Mouse (Mus musculus) gastrocnemius, postnatal 10 days (tissue): ENCODE measurements around the gene Wdr5. TPM values are rescaled to one million over a fixed set of nuclear protein-coding genes. Genes with fewer than 3 reads are reported as not detected.

Experiments used
- DNase-seq: peaks from one replicate; pipeline ENCODE4 v3.0.0; 2021; ENCODE audit warnings: mixed read lengths
- long read RNA-seq, 2 experiments: library from polyadenylated mRNA; stranded (forward); transcript quantifications; one replicate each; pipeline ENCODE4 v2.0.0; 2021
- total RNA-seq, 2 experiments: library from RNA; stranded (reverse); gene quantifications; 2 replicates each; pipeline ENCODE4 v1.2.3; 2021

Gene Wdr5
- 10 to 100 TPM; 27.4 to 27.8 TPM for total RNA-seq
- long read RNA-seq, experiment 1, transcript Wdr5-201 (14 exons, 2,890 nt) = major isoform, 45 of 64 reads
- long read RNA-seq, experiment 1, partial matches to known transcripts = 6 of 64 reads
- long read RNA-seq, experiment 1, other reads (novel, unspliced or antisense) = 13 of 64 reads
- long read RNA-seq, experiment 2, transcript Wdr5-201 (14 exons, 2,890 nt) = major isoform, 37 of 45 reads
- long read RNA-seq, experiment 2, partial matches to known transcripts = 1 of 45 reads
- long read RNA-seq, experiment 2, other reads (novel, unspliced or antisense) = 7 of 45 reads

DNA sequence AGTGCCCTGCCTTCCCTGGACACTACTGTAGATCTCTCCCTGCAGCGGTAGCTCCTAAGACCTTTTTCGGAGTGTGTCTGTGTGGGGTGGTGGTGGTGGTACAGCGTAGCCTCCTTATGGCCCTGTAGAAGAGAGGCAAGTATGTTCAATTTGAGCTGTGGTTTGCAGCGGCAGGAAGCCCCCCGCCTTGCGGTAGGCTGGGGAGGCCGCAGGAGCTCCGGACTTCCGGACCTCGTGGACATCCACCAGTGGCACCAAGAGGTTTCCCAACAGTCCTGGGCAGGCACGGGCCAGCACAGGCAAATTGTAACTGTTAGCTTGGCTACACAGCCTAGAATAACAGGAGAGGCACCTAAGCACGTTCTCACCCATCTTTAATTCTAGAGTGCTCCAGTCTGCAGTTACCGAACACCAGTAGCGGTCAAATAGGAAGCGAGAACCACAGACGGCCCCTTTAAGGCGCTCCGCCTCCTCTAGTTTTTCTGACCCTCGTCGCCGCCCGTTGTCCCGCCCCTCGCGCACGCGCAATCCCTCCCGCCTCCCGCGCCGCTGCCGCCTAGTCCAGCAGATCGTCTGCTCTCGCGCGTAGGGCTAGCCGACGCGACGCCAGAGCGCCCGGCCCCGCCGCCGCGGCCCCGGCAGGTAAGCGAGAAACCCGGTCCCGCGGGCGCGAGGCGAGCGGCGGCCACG is at the start of gene Wdr5:
TSS of gene Wdr5 (plus strand) at position 519 of the 690 bp plus-strand sequence.
- peak; percentile 99 for DNase-seq

GRCm38 (mm10) chr2:27469292-27469990 is 45.5 kb upstream of the Wdr5 start:
- no peak for DNase-seq

DNA sequence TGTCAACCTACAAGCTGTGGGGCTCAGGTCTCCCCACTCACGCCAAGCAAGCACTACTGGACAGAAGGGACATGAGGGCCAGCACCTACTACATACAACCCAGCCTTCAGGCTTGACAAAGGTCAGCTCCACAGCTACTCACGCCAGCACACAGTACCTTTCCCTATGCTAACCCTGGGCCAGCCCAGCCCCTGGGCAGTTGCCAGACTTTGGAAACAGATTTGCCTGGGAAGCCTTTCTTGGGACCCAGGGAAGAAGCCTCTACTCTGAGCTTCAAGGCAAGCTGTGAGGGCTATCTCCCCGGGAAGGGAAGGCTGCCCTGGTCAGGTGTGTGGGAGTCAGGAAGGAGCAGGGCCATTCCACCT is 45.0 kb upstream of the Wdr5 start:
- DNase-seq = no peak

- no peak for DNase-seq
These were observed 44.4 kb upstream of the Wdr5 start for GRCm38 (mm10) chr2:27470535-27470934.

DNA sequence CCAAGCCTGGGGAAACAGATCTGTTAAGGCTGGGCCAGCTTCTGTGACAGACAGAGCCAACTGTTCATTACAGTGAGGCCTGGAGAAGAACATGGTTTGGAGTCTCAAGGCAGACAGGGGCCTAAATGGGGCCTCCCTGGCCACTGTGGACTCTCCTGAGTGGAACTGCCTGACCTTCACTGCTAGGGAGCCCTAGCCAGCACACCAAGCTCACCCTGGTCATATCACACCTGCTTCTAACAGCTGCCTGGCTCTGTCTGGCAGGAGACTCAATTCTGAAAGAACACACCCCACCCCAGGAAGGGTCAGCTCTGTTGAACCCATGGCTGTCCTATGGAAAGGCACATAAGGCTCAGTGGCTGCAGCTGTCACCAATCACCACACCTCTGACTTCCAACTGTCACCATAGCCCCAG is 43.8 kb upstream of the Wdr5 start:
- no peak for DNase-seq

- no peak for DNase-seq
These were observed 41.7 kb upstream of the Wdr5 start for GRCm38 (mm10) chr2:27473061-27473765.

GRCm38 (mm10) chr2:27473911-27474310 is 41.0 kb upstream of the Wdr5 start:
- no peak for DNase-seq

DNA sequence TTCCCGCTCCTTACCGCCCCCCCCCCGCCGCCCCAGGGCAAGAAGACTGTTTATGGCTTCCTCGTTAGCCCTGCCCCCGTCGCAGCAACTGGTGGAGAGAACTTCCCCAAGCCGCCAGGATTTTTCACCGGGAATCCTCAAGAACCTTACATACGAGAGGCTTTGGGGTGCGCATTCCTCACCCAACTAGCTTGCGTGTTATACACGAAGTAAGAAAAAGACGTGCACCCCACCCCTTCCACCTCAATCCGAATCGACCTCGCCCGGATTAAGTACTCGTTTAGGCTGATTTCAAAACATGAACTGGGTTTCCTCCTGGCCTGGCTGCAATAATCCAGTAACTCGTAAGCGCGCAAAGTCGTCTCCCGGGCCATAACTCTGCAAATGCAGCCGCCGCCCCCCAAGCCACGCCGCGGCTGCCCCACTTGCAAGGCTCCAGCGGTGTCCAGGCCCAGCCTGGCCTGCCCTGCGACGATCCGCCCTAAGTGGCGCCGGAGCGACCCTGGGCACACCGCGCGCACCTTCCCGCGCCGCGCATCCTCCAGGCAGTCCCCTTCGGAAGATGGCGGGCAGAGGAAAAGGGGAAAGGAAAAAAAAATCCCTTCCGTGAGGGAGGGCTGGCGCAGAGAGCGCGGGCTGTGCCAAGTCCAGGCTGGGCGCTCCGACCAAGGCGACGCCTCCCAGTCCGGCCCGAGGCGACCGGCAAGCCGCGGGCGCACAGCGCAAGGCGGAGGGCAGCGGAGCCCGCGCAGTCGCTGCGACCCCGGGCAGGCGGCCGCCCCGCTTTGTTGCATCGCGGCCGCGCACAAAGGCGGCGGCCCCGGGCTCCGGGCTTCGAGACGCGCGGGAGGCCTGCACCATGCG is 40.1 kb upstream of the Wdr5 start:
- peak; percentile 63 for DNase-seq

DNA sequence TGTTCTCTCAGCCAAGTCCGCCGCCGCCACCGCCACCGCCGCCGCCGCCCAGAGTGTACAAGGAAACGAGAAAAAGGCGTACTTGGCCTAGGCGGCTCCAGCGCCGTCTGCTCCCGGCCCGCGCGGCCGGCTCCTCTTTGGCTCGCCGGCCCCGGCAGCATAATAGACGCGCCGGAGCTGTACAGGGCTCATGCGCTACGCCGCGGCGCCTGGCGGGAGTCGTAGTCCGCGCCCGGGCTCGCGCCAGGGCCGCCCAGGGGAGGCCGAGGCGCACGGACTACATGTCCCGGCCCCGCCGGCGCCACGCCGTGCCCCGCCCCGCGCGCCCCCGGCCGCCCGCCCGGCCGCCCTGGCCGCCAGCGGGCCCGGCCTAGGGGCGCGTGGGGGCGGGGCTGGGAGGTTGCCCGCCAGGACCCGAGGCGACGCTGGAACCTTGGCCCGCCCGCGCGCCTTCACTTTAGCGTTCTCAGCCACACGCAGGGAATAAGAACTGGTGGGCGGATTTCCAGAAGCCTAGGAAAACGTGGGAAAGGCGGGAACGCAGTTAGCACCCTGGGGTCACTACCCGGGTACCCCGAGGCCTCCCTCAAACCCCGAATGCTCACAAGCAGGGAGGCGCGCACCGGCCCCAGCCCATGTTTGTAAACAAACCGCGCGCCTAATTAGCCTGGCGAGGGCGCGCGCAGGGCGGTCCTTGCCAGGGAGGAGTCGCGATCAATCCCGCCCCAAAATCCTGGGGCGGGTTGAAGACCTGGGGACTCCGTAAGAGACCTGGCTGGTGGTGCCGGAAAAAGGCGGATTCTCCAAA is 39.3 kb upstream of the Wdr5 start:
- DNase-seq = peak; percentile 92

DNA sequence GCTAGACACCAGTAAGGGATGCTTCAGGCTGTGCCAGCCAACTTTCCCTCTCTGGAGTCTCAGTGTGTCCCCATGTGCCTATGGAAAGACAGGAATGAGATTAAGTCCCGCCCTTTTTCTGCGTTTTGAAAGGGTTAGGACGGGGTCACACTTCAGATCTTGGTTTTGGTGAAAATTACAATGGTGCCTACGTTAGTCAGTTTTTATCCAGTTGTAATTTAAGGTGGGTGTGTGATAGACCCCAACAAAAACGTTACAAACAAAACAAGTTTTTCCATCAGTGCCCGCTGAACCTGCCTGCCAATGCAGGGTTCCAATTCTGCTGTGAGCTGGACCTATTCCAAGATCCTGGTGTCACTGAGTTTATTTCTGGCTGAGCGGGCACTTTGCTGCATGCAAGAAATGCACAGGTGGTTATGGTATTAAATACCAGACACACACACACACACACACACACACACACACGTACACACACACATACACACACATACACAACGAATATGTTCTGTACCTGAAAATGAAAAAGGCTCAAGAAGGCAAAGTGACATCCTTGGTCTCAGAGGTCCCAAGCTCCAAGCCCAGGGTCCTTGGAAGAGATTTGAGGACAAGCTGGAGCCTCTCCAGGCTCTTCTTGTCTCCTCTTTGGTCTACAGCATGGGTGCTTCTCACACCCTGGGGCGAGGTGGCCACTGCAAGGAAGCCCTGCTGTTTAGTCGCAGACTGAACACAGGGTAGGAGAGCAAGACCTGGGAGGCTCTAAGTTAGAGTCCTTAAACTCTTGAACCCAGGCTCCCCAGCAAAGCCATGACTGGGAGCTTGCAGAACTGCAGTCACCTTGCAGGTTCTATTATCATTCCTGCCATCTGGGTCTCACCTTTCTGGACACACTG is 38.4 kb upstream of the Wdr5 start:
- no peak for DNase-seq

- DNase-seq = no peak
These were observed 35.1 kb upstream of the Wdr5 start for GRCm38 (mm10) chr2:27479821-27480220.

GRCm38 (mm10) chr2:27480367-27480766 is 34.6 kb upstream of the Wdr5 start:
- no peak for DNase-seq

- DNase-seq = no peak
These were observed 32.6 kb upstream of the Wdr5 start for GRCm38 (mm10) chr2:27482265-27482861.

DNA sequence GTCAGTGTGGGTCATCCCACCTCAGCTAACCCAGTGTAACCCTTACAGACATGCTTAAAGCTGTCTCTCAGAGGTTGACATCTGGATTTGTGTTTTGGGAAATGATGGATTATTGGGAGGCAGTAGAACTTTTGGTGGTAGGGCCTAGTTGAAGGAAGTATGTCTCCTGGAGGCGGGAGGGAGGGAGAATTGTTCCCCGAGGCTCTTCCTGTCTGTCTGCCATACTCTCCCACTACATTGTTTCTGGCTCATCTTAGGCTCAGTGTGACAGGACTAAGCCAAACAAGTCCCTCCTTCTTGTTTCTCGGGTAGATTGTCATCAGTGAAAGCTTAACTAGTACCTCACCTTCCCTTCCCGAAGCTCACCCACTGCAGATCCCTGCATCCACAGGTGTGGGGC is 28.2 kb upstream of the Wdr5 start:
- no peak for DNase-seq

- DNase-seq = no peak
These were observed 27.5 kb upstream of the Wdr5 start for GRCm38 (mm10) chr2:27487336-27488049.

GRCm38 (mm10) chr2:27488362-27488761 is 26.6 kb upstream of the Wdr5 start:
- no peak for DNase-seq

DNA sequence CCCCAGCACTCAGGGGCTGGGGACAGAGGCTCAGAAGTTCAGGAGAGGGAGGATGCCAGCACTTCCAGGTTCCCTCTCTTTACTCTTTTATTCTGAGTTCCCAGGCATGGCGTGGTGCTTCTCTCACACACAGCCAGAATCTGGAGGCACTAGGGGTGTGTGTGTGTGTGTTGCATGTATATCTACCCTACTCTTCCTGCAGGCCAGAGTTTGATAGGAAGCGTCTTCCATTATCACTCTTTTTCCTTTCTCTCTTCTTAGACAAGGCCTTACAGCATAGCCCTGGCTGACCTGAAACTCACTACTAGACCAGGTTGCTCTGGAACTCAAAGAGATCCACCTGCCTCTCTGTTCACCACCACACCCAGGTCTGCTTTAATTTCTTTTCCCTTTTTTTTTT is 24.0 kb upstream of the Wdr5 start:
- DNase-seq = no peak

DNA sequence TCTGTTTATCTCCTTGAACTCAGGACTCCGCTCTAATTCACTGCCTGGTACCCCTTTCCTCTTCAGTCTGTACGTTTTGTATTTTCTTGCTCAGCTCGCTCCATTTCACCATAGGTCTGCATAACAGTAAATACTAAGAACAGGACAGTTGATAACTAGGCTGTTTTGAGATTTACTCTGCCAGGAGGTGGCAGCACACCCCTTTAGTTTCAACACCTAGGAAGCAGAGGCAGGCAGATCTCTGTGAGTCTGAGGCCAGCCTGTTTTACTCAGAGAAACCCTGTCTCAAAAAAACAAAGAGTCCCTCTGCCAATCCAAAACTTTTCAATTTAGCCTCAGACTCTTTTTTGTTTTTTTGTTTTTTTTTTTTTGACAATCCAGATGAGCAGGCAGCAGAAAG is 21.0 kb upstream of the Wdr5 start:
- no peak for DNase-seq
